Mouse (Mus musculus): ENCODE results near the gene Hdac6. TPM values are rescaled to one million over a fixed set of nuclear protein-coding genes. Genes with fewer than 3 reads are reported as not detected.

Gene Hdac6
- 5.4 and 5.6 TPM in 2 replicates for polyA plus RNA-seq (2015; fragmentation: Nextera tagmentation; extraction: Ambion mirVana)

DNA sequence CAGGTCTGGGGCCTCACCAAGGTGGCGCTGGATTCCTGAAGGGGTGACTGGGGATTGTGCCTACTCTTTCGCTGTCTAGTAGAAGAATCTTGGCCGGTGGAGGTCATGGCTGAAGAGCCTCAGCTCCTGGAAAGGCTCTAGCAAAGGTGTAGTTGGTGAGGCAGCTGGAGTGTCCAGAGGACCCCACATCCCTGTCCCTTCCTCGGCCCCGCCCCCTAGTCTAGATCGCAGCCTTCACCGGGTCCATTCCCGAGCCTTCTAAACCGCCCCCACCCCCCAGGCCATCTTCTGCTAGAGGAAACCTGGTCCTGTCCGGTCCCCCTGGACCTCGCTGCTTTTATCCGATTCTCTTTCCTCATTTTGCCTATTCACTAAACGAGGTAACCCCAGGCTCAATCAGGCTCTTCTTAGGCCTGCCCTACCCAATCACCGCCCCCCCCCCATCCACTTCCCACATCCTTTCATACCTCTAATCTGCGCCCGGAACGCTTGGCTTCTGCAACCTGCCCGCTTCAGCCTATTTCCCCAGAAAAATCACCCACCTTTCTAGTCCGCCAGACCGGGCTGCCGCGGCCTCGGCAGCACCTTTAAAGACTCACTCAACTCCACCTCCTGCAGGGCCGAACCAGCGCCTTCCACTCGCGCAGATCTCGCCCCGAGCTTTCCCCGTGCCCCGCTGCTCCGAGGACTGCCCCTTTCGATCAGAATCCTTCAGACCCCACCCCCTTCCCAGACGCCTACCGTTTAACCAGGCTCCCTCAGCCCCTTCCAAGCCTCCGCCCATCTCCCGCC is at the start of gene Hdac6:
Gene Hdac6 (minus strand): TSS at position 782 of the 792 bp plus-strand sequence.

DNA sequence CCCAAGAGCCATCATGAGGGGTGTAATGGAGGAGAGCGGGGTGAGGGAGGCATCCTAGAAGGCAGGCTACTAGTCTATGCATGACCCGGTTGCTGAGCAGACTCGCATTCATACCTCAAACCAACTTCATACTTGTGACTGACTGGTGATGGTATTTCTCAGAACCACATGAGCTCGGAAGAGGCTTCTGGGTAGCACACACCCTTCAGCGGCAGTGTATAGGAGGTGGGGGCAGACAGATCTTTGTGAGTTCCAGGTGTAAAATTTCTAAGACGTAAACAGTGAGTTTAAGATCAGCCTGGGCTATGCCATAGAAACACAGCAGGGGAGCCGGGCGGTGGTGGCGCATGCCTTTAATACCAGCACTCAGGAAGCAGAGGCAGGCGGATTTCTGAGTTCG is 30.2 kb upstream of the Hdac6 start, which contains the start of gene Gata1:
Gene Gata1 (minus strand): TSS at position 180 of the 400 bp plus-strand sequence.

GRCm38 (mm10) chrX:7928270-7928790 is 19.4 kb downstream of the Hdac6 start, which contains the start of gene Eras:
Gene Eras (minus strand): TSS chrX:7928607.

GRCm38 (mm10) chrX:7919601-7920383 is 27.9 kb downstream of the Hdac6 start, which contains the start of gene Pcsk1n:
Gene Pcsk1n (plus strand): TSS chrX:7919822.

GRCm38 (mm10) chrX:7909242-7909641 is 38.4 kb downstream of the Hdac6 start, which contains the start of gene Gm10490:
Gene Gm10490 (plus strand): TSS chrX:7909542.

GRCm38 (mm10) chrX:7907735-7908134 is 40.0 kb downstream of the Hdac6 start, which contains the start of gene Gm10491:
Gene Gm10491 (minus strand): TSS chrX:7907835.

DNA sequence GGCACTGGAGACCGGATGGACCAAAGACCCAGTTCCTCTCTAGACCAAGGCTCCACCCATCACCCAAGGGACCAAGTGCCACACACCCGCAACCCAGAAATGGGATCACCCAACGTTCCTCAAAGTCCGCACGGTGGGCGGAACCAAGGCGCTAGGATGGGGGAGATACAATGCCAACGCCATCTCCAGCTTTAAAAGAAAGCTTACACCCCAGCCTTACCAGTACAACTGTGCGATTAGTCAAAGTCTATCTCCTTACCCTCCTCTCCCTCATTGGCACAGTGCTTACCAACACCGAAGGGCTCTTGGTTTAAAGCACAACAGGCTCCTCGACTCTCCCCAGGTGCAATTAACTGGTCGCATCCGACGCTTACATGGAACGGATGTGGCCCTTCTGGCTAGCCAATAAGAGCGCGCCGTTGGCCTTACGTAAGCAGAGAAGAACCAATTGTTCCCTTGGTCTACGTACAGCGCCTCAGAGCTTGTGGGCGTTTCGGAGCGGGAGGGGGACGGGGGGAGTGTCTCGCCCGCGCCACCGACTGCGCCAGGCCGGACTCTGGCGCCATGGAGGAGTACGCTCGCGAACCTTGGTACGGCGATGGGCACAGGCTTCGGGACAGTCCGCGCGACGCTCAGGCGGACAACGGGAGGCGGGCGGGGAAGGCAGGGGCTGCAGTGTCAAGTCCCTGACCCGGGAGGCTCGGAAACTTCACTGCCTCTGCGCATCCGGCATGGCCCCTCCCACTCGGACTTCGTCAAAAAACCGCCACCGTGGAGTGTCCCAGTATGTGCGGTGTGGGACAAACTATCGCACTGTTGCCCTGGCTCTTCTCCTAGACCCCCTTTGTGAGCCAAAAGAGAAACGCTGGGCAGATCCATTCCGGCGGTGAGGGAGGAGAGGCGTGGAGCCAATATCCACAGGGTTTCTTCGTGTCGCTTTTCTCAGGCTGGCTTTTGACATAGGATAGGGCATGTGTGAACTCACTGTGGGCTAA is 48.5 kb downstream of the Hdac6 start, which contains the start of the genes Pqbp1 and Timm17b:
Gene Pqbp1 (minus strand): TSS at position 390 of the 995 bp plus-strand sequence.
Gene Timm17b (plus strand): TSS at position 478 of the 995 bp plus-strand sequence.

GRCm38 (mm10) chrX:7883841-7884567 is 63.7 kb downstream of the Hdac6 start, which contains the start of gene Slc35a2:
Gene Slc35a2 (plus strand): TSS chrX:7884028.

Other genes starting within 250 kb of the Hdac6 start
- 35.2 and 35.6 TPM in 2 replicates for gene Wdr45, start 233.6 kb downstream of the Hdac6 start, polyA plus RNA-seq (2015; fragmentation: Nextera tagmentation; extraction: Ambion mirVana)
- gene Gm45208, start 225.6 kb downstream of the Hdac6 start, polyA plus RNA-seq (2015; fragmentation: Nextera tagmentation; extraction: Ambion mirVana) = not detected in 2 replicates
- gene Praf2, start 219.4 kb downstream of the Hdac6 start, polyA plus RNA-seq (2015; fragmentation: Nextera tagmentation; extraction: Ambion mirVana) = 17.1 and 24.0 TPM in 2 replicates
- 2.5 and 3.2 TPM in 2 replicates for gene Ccdc120, start 197.0 kb downstream of the Hdac6 start, polyA plus RNA-seq (2015; fragmentation: Nextera tagmentation; extraction: Ambion mirVana)
- 9.9 and 12.4 TPM in 2 replicates for gene Tfe3, start 185.3 kb downstream of the Hdac6 start, polyA plus RNA-seq (2015; fragmentation: Nextera tagmentation; extraction: Ambion mirVana)
- 21.5 and 23.4 TPM in 2 replicates for gene Gripap1, start 158.1 kb downstream of the Hdac6 start, polyA plus RNA-seq (2015; fragmentation: Nextera tagmentation; extraction: Ambion mirVana)
- gene Kcnd1, start 125.6 kb downstream of the Hdac6 start, polyA plus RNA-seq (2015; fragmentation: Nextera tagmentation; extraction: Ambion mirVana) = 0.35 and 0.51 TPM in 2 replicates
- 17.6 and 21.4 TPM in 2 replicates for gene Otud5, start 106.5 kb downstream of the Hdac6 start, polyA plus RNA-seq (2015; fragmentation: Nextera tagmentation; extraction: Ambion mirVana)
- 1.0 and 1.1 TPM in 2 replicates for gene Pim2, start 69.6 kb downstream of the Hdac6 start, polyA plus RNA-seq (2015; fragmentation: Nextera tagmentation; extraction: Ambion mirVana)
- gene Slc35a2, start 63.9 kb downstream of the Hdac6 start, polyA plus RNA-seq (2015; fragmentation: Nextera tagmentation; extraction: Ambion mirVana) = 16.1 and 22.3 TPM in 2 replicates
- 50.7 and 56.9 TPM in 2 replicates for gene Pqbp1, start 48.6 kb downstream of the Hdac6 start, polyA plus RNA-seq (2015; fragmentation: Nextera tagmentation; extraction: Ambion mirVana)
- 93.9 and 99.0 TPM in 2 replicates for gene Timm17b, start 48.5 kb downstream of the Hdac6 start, polyA plus RNA-seq (2015; fragmentation: Nextera tagmentation; extraction: Ambion mirVana)
- not detected in 2 replicates for gene Gm10491, start 40.1 kb downstream of the Hdac6 start, polyA plus RNA-seq (2015; fragmentation: Nextera tagmentation; extraction: Ambion mirVana)
- gene Gm10490, start 38.3 kb downstream of the Hdac6 start, polyA plus RNA-seq (2015; fragmentation: Nextera tagmentation; extraction: Ambion mirVana) = not detected in 2 replicates
- gene Pcsk1n, start 28.1 kb downstream of the Hdac6 start, polyA plus RNA-seq (2015; fragmentation: Nextera tagmentation; extraction: Ambion mirVana) = 0.06 and 0.21 TPM in 2 replicates
- not detected in 2 replicates for gene Eras, start 19.3 kb downstream of the Hdac6 start, polyA plus RNA-seq (2015; fragmentation: Nextera tagmentation; extraction: Ambion mirVana)
- 0.66 and 0.77 TPM in 2 replicates for gene Gata1, start 30.2 kb upstream of the Hdac6 start, polyA plus RNA-seq (2015; fragmentation: Nextera tagmentation; extraction: Ambion mirVana)
- not detected in 2 replicates for gene Glod5, start 70.6 kb upstream of the Hdac6 start, polyA plus RNA-seq (2015; fragmentation: Nextera tagmentation; extraction: Ambion mirVana)
- gene Suv39h1, start 126.9 kb upstream of the Hdac6 start, polyA plus RNA-seq (2015; fragmentation: Nextera tagmentation; extraction: Ambion mirVana) = 9.1 and 10.1 TPM in 2 replicates
- gene Was, start 142.6 kb upstream of the Hdac6 start, polyA plus RNA-seq (2015; fragmentation: Nextera tagmentation; extraction: Ambion mirVana) = 0.35 and 0.71 TPM in 2 replicates
- 10.3 and 11.4 TPM in 2 replicates for gene Wdr13, start 185.0 kb upstream of the Hdac6 start, polyA plus RNA-seq (2015; fragmentation: Nextera tagmentation; extraction: Ambion mirVana)
- 308 and 398 TPM in 2 replicates for gene Rbm3, start 198.0 kb upstream of the Hdac6 start, polyA plus RNA-seq (2015; fragmentation: Nextera tagmentation; extraction: Ambion mirVana)
- 3.9 and 4.3 TPM in 2 replicates for gene Tbc1d25, start 228.3 kb upstream of the Hdac6 start, polyA plus RNA-seq (2015; fragmentation: Nextera tagmentation; extraction: Ambion mirVana)
- 16.0 and 23.1 TPM in 2 replicates for gene Ebp, start 245.6 kb upstream of the Hdac6 start, polyA plus RNA-seq (2015; fragmentation: Nextera tagmentation; extraction: Ambion mirVana)

Measured in skeletal muscle tissue, postnatal 0 days (tissue).